ENCODE assay signal across 23 mouse cellular contexts in the genomic region with DNA sequence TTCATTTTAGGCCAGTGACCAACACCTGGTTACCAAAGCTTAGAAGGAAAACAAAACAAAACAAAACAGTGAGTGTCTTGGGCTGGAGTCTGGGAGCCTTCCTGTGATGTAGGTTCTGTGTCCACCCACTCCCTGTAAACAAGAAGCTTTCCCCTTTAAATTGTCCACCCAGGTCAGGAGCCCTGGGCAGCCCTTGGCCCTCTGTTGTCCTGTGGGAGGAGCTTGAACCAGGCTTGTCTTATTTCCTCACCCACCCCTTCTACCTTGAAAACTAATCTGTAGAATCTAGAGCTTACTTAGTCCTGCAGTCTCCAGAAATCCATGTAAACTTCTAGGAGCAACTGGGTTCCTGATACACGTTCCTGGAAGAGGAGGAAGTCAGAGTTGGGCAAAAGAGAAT. TPM values are rescaled to one million over a fixed set of nuclear protein-coding genes. Genes with fewer than 3 reads are reported as not detected.
"Had no signal": no experiment of that assay in that cellular context is flagged by ENCODE, and none has a peak within 500 bp of the region (broad histone marks: within the 10 kb centered on the region; RNA-seq: fewer than 3 reads in every experiment).

No protein-coding gene starts in this region.

- H3K9me3 ChIP-seq: kidney, embryonic 15.5 days; limb, embryonic 12.5 days; liver, embryonic 13.5 days; lung, embryonic 15.5 days; megakaryocyte, embryonic 14.5 days; midbrain, embryonic 15.5 days; neural tube, embryonic 13.5 days; stomach, embryonic 15.5 days had no signal

- DNase-seq: kidney, postnatal 14 days; layer of hippocampus, postnatal 36 days; liver; liver, embryonic 13.5 days; liver, postnatal 0 days; lung, postnatal 14 days; right cerebral cortex, postnatal 14 days; thymus, adult 2 months; thymus, postnatal 25 days had no signal

- H3K36me3 ChIP-seq: kidney, embryonic 15.5 days; limb, embryonic 12.5 days; liver, embryonic 13.5 days; lung, embryonic 15.5 days; midbrain, embryonic 15.5 days; neural tube, embryonic 13.5 days; stomach, embryonic 15.5 days had no signal

- H3K4me2 ChIP-seq: kidney, embryonic 15.5 days; limb, embryonic 12.5 days; liver, embryonic 13.5 days; lung, embryonic 15.5 days; midbrain, embryonic 11.5 days; midbrain, embryonic 15.5 days; stomach, embryonic 15.5 days had no signal

- H3K4me3 ChIP-seq: kidney, embryonic 15.5 days; limb, embryonic 12.5 days; liver, embryonic 13.5 days; lung, embryonic 15.5 days; megakaryocyte, embryonic 14.5 days; midbrain, embryonic 15.5 days; neural tube, embryonic 13.5 days; stomach, embryonic 15.5 days had no signal

- ATAC-seq: liver, postnatal 0 days; midbrain, embryonic 15.5 days had no signal

- H3K9ac ChIP-seq: kidney, embryonic 15.5 days; limb, embryonic 12.5 days; liver, embryonic 13.5 days; liver, postnatal 0 days; lung, embryonic 15.5 days; midbrain, embryonic 15.5 days; neural tube, embryonic 13.5 days; stomach, embryonic 15.5 days had no signal

- H3K4me1 ChIP-seq: liver, embryonic 13.5 days had no signal

- H3K27ac ChIP-seq: kidney, embryonic 15.5 days; limb, embryonic 12.5 days; liver, embryonic 13.5 days; lung, embryonic 15.5 days; macrophage; midbrain, embryonic 15.5 days; stomach, embryonic 15.5 days had no signal

RNA-seq across cellular contexts. Expression of gene Neurod2, which starts 7.3 kb away (rescaled TPM):
- total RNA-seq: monocyte, adult 5-6 weeks had no signal
- polyA plus RNA-seq: kidney, embryonic 15.5 days; large intestine, adult 2 months; liver, embryonic 13.5 days; liver, postnatal 0 days; lung, embryonic 15.5 days; macrophage; spleen, adult 2 months; testis, adult 2 months; urinary bladder, adult 2 months had no signal

RNA-seq across cellular contexts. Expression of gene Ppp1r1b, which starts 26.0 kb away (rescaled TPM):
- total RNA-seq: monocyte, adult 5-6 weeks had no signal
- polyA plus RNA-seq: macrophage had no signal
